Mouse (Mus musculus) forebrain, postnatal 0 days (tissue): ENCODE data around the gene Tmem238l. TPM values are rescaled to one million over a fixed set of nuclear protein-coding genes. Genes with fewer than 3 reads are reported as not detected.

Experiments used
- ATAC-seq: fragments of 200-750 bp; cut with Nextera tagmentation; 2 replicates; pipeline ENCODE4 v1.8.0; 2017; ENCODE audit warnings: mild to moderate bottlenecking, moderate library complexity
- DNase-seq: peaks from one replicate; pipeline ENCODE4 v3.0.0-alpha.2; 2015
- H3K27ac ChIP-seq: fragments of 300-500 bp; sonication (generic); 2 replicates; pipeline ENCODE4 v1.5.1; 2014; ENCODE audit warnings: low read depth, mild to moderate bottlenecking, antibody characterized with exemption, low read length, moderate library complexity, mixed read lengths
- H3K27me3 ChIP-seq: fragments of 300-500 bp; sonication (generic); 2 replicates; pipeline ENCODE4 v1.6.1; 2014; ENCODE audit warnings: mild to moderate bottlenecking, low read length, mixed read lengths; ENCODE audit not compliant: insufficient read depth
- H3K36me3 ChIP-seq: fragments of 300-500 bp; sonication (generic); 2 replicates; pipeline ENCODE4 v1.6.1; 2014; ENCODE audit warnings: mild to moderate bottlenecking, moderate library complexity; ENCODE audit not compliant: insufficient read depth
- H3K4me1 ChIP-seq: fragments of 300-500 bp; sonication (generic); 2 replicates; pipeline ENCODE4 v1.6.1; 2014; ENCODE audit warnings: antibody characterized with exemption; ENCODE audit not compliant: insufficient read depth
- H3K4me2 ChIP-seq: fragments of 300-500 bp; sonication (generic); 2 replicates; pipeline ENCODE4 v1.6.1; 2014; ENCODE audit warnings: low read depth, mild to moderate bottlenecking, moderate library complexity
- H3K4me3 ChIP-seq: fragments of 300-500 bp; sonication (generic); 2 replicates; pipeline ENCODE4 v1.5.1; 2014; ENCODE audit warnings: low read depth, low read length, mixed read lengths
- H3K9ac ChIP-seq: fragments of 300-500 bp; sonication (generic); 2 replicates; pipeline ENCODE4 v1.6.1; 2014; ENCODE audit warnings: mild to moderate bottlenecking
- H3K9me3 ChIP-seq: fragments of 300-500 bp; sonication (generic); 2 replicates; pipeline ENCODE4 v1.6.1; 2016; ENCODE audit warnings: low read length
- CTCF ChIP-seq: sonication (generic); IDR thresholded peaks from 2 replicates; pipeline ENCODE4 v1.5.1; 2016; ENCODE audit warnings: antibody characterized with exemption, control low read depth, low read depth
- WGBS: fragments of 180-500 bp; shearing (Covaris S2); extraction: QIAGEN DNeasy Blood & Tissue Kit; methylation state at CpG from one replicate; pipeline ENCODE4 v1.1.7; 2014; 5-methylcytosine and 5-hydroxymethylcytosine counted together
- polyA plus RNA-seq: library from polyadenylated mRNA; unstranded; fragments of >200 nt; fragmentation: Nextera tagmentation; extraction: Ambion mirVana; gene quantifications from 2 replicates; pipeline ENCODE4 v1.2.1, GENCODE M21; 2015
- total RNA-seq: library from RNA; depleted of rRNA; stranded (reverse); fragments of >200 nt; gene quantifications from 2 replicates; pipeline ENCODE4 v1.2.3, GENCODE M21; 2014; rRNA removed

Gene Tmem238l
- total RNA-seq = not detected in 2 replicates
- not detected in 2 replicates for polyA plus RNA-seq

- no peaks in the 10 kb centered on the region for H3K36me3 ChIP-seq
- ATAC-seq (no peak), DNase-seq (no peak)
- H3K27me3 ChIP-seq = no peaks in the 10 kb centered on the region
- H3K9ac ChIP-seq = no peak within 1 kb of the TSS
- H3K4me3 ChIP-seq = no peak within 1 kb of the TSS
- 63% methylated on average over 9 of the region's 9 CpGs for WGBS
- H3K4me1 ChIP-seq = no peaks in the 10 kb centered on the region
- no peak within 1 kb of the TSS for H3K27ac ChIP-seq
- no peak within 1 kb of the TSS for H3K4me2 ChIP-seq
- TF ChIP-seq CTCF = no peak
- H3K9me3 ChIP-seq = no peaks in the 10 kb centered on the region
Measured at GRCm38 (mm10) chr11:66956303-66956702, at the start of gene Tmem238l. Gene Tmem238l, plus strand, starts transcription at chr11:66956638.

GRCm38 (mm10) chr11:66911811-66912210, 44.6 kb upstream of the Tmem238l start, which contains the start of gene Pirt:
Gene Pirt, plus strand, starts transcription at chr11:66911981.
- DNase-seq (no peak), ATAC-seq (no peak)
- TF ChIP-seq CTCF = no peak
- Histone ChIP-seq H3K27me3 (no peaks in the 10 kb centered on the region), H3K4me3 (no peak within 1 kb of the TSS), H3K27ac (no peak within 1 kb of the TSS), H3K4me1 (no peaks in the 10 kb centered on the region), H3K9me3 (no peaks in the 10 kb centered on the region), H3K9ac (no peak within 1 kb of the TSS), H3K4me2 (no peak within 1 kb of the TSS), H3K36me3 (no peaks in the 10 kb centered on the region)
- WGBS = 60% methylated on average over 10 of the region's 10 CpGs

- H3K4me3 ChIP-seq = no peak overlapping the region
- no peaks in the 10 kb centered on the region for H3K27me3 ChIP-seq
- H3K4me2 ChIP-seq = no peak overlapping the region
- no peaks in the 10 kb centered on the region for H3K9me3 ChIP-seq
- H3K27ac ChIP-seq = no peak overlapping the region
- H3K9ac ChIP-seq = no peak overlapping the region
- H3K36me3 ChIP-seq = no peaks in the 10 kb centered on the region
- no peaks in the 10 kb centered on the region for H3K4me1 ChIP-seq
- ATAC-seq (no peak), DNase-seq (no peak)
- TF ChIP-seq CTCF = no peak
- 66% methylated on average over 17 of the region's 17 CpGs for WGBS
Measured at GRCm38 (mm10) chr11:66912531-66913458, 43.6 kb upstream of the Tmem238l start.

GRCm38 (mm10) chr11:66914249-66914648, 42.2 kb upstream of the Tmem238l start:
- no peak overlapping the region for H3K27ac ChIP-seq
- H3K9me3 ChIP-seq = no peaks in the 10 kb centered on the region
- no peak overlapping the region for H3K9ac ChIP-seq
- no peaks in the 10 kb centered on the region for H3K27me3 ChIP-seq
- no peak overlapping the region for H3K4me2 ChIP-seq
- 9% methylated on average over 3 of the region's 3 CpGs for WGBS
- no peaks in the 10 kb centered on the region for H3K36me3 ChIP-seq
- ATAC-seq (0 out of 2 replicates have a peak, but pooled peaks have one; percentile 18), DNase-seq (peak; percentile 24)
- no peak overlapping the region for H3K4me3 ChIP-seq
- TF ChIP-seq CTCF = peak; percentile 53
- H3K4me1 ChIP-seq = no peaks in the 10 kb centered on the region

- WGBS = 81% methylated on average over 2 of the region's 2 CpGs
- TF ChIP-seq CTCF = no peak
- DNase-seq (no peak), ATAC-seq (no peak)
- Histone ChIP-seq H3K36me3 (no peaks in the 10 kb centered on the region), H3K4me1 (no peaks in the 10 kb centered on the region), H3K9ac (no peak overlapping the region), H3K27me3 (no peaks in the 10 kb centered on the region), H3K4me2 (no peak overlapping the region), H3K9me3 (no peaks in the 10 kb centered on the region), H3K27ac (no peak overlapping the region), H3K4me3 (no peak overlapping the region)
Measured at GRCm38 (mm10) chr11:66920012-66920411, 36.4 kb upstream of the Tmem238l start.

GRCm38 (mm10) chr11:66924095-66924823, 32.2 kb upstream of the Tmem238l start:
- no peaks in the 10 kb centered on the region for H3K27me3 ChIP-seq
- no peak for ATAC-seq
- H3K4me1 ChIP-seq = no peaks in the 10 kb centered on the region
- no peak overlapping the region for H3K27ac ChIP-seq
- no peak overlapping the region for H3K4me2 ChIP-seq
- H3K9ac ChIP-seq = no peak overlapping the region
- H3K9me3 ChIP-seq = no peaks in the 10 kb centered on the region
- no peak for TF ChIP-seq CTCF
- no peak overlapping the region for H3K4me3 ChIP-seq
- DNase-seq = no peak
- 89% methylated on average over 11 of the region's 11 CpGs for WGBS
- no peaks in the 10 kb centered on the region for H3K36me3 ChIP-seq

GRCm38 (mm10) chr11:66928311-66928710, 28.1 kb upstream of the Tmem238l start:
- 48% methylated on average over 3 of the region's 3 CpGs for WGBS
- Histone ChIP-seq H3K4me3 (no peak overlapping the region), H3K4me2 (no peak overlapping the region), H3K36me3 (no peaks in the 10 kb centered on the region), H3K27ac (no peak overlapping the region), H3K27me3 (no peaks in the 10 kb centered on the region), H3K9me3 (no peaks in the 10 kb centered on the region), H3K4me1 (no peaks in the 10 kb centered on the region), H3K9ac (no peak overlapping the region)
- TF ChIP-seq CTCF = no peak
- DNase-seq = no peak
- ATAC-seq = no peak
